Comparison of ENCODE assay signal across 7 mouse cellular contexts in genomic region chr1:181615866-181616491, GRCm38 (mm10). TPM values are rescaled to one million over a fixed set of nuclear protein-coding genes. Genes with fewer than 3 reads are reported as not detected.
DNase-seq lines count a peak whose midpoint lies in the region; ATAC-seq and TF ChIP-seq lines count a peak whose summit lies in the region.

No protein-coding gene starts in this region.

- H3K36me3 ChIP-seq in embryonic facial prominence, embryonic 15.5 days: no peaks in the 10 kb centered on the region

- TF ChIP-seq CTCF in bone marrow, adult 2 months (IDR thresholded peaks at IDR 0.05; ENCODE audit: control insufficient read depth, insufficient read depth, low read length): peak; percentile 56
- TF ChIP-seq CTCF in layer of hippocampus, adult 2 months (conservative IDR thresholded peaks at IDR 0.05): peak; percentile 98

- H3K4me2 ChIP-seq in embryonic facial prominence, embryonic 15.5 days (replicated peaks): peak overlapping the region; percentile 26; the same call in 1 of the 2 replicates

- H3K27ac ChIP-seq in bone marrow, adult 2 months (ENCODE audit: control insufficient read depth, insufficient read depth, low read depth, low read length, poor library complexity): no peak overlapping the region
- H3K27ac ChIP-seq in embryonic facial prominence, embryonic 15.5 days (replicated peaks): no peak overlapping the region
- H3K27ac ChIP-seq in layer of hippocampus, adult 2 months: no peak overlapping the region

- no peak for TF ChIP-seq POLR2A in bone marrow, adult 2 months (IDR thresholded peaks at IDR 0.05; ENCODE audit: borderline replicate concordance, control insufficient read depth, low read depth, low read length)

- intact Hi-C loops in heart, postnatal 10 days (cut with DNase I): loop anchor here (5.0 kb wide), 3 partner anchors 69 to 344 kb away; no protein-coding TSS in a partner anchor

- no peak for ATAC-seq in embryonic facial prominence, embryonic 15.5 days (ENCODE audit: insufficient number of reproducible peaks, low FRiP score, low TSS enrichment, low read depth)

- WGBS in bone marrow, adult 2 months: 39% methylated on average over 11 of the region's 11 CpGs
- 35% methylated on average over 11 of the region's 11 CpGs for WGBS in embryonic facial prominence, embryonic 15.5 days

- no peaks in the 10 kb centered on the region for H3K27me3 ChIP-seq in embryonic facial prominence, embryonic 15.5 days

- peak; percentile 69 for DNase-seq in MN1 (ENCODE audit: low spot score)
- peak; percentile 74 to 83 for DNase-seq in heart, postnatal 10 days
- peak; percentile 82 to 83 for DNase-seq in layer of hippocampus, adult 2 months (ENCODE audit: low spot score in 2 of 2)
- DNase-seq in lung, postnatal 10 days: peak; percentile 80
- DNase-seq in right cerebral cortex, postnatal 14 days: peak; percentile 73

- no peaks in the 10 kb centered on the region for H3K4me1 ChIP-seq in bone marrow, adult 2 months (ENCODE audit: control insufficient read depth, insufficient read depth, low read length)
- H3K4me1 ChIP-seq in embryonic facial prominence, embryonic 15.5 days: no peaks in the 10 kb centered on the region

- no peak overlapping the region for H3K9ac ChIP-seq in embryonic facial prominence, embryonic 15.5 days

- H3K4me3 ChIP-seq in bone marrow, adult 2 months (replicated peaks; ENCODE audit: control insufficient read depth, low read depth, low read length): no peak overlapping the region
- no peak overlapping the region for H3K4me3 ChIP-seq in embryonic facial prominence, embryonic 15.5 days (replicated peaks)
- H3K4me3 ChIP-seq in layer of hippocampus, adult 2 months: no peak overlapping the region

- no peaks in the 10 kb centered on the region for H3K9me3 ChIP-seq in embryonic facial prominence, embryonic 15.5 days (replicated peaks)

RNA-seq across cellular contexts. Expression of gene Dnah14, which starts 39.6 kb away (rescaled TPM):
- 0.36 TPM in 1 of 2 replicates, not detected in the other for polyA plus RNA-seq in bone marrow, adult 2 months (2011; ENCODE audit: insufficient read depth, insufficient read length, low replicate concordance, missing spikeins)
- 1.1 and 1.4 TPM in 2 replicates for polyA plus RNA-seq in embryonic facial prominence, embryonic 15.5 days (2015; fragmentation: Nextera tagmentation; extraction: Ambion mirVana)
- not detected for total RNA-seq in heart, postnatal 10 days (2021)
- under 1 TPM; 0.76 to 0.82 TPM for total RNA-seq in layer of hippocampus, adult 2 months (2021)
